Mouse (Mus musculus) kidney, postnatal 10 days (tissue): ENCODE data around the gene Pakap.
A peak's percentile ranks its signal among the peaks of the same experiment; 100 is the strongest.

Source experiments
- DNase-seq: peaks from one replicate; pipeline ENCODE4 v3.0.0; 2021; ENCODE audit warnings: mixed read lengths

The Pakap gene

GRCm38 (mm10) chr4:57567666-57568206 lies at the start of gene Pakap:
Gene Pakap (plus strand): TSS chr4:57568179.
- peak; percentile 73 for DNase-seq

- DNase-seq, result no peak
Measured at GRCm38 (mm10) chr4:57523456-57523855, 44.5 kb upstream of the Pakap start.

GRCm38 (mm10) chr4:57524461-57524860 lies 43.5 kb upstream of the Pakap start:
- no peak for DNase-seq

GRCm38 (mm10) chr4:57525221-57526011 lies 42.6 kb upstream of the Pakap start:
- DNase-seq, result no peak

GRCm38 (mm10) chr4:57528296-57528695 lies 39.7 kb upstream of the Pakap start:
- no peak for DNase-seq

GRCm38 (mm10) chr4:57533686-57534085 lies 34.3 kb upstream of the Pakap start:
- no peak for DNase-seq

- DNase-seq, result no peak
Measured at GRCm38 (mm10) chr4:57534232-57534631, 33.7 kb upstream of the Pakap start.

- no peak for DNase-seq
Measured at GRCm38 (mm10) chr4:57535087-57535486, 32.9 kb upstream of the Pakap start.

GRCm38 (mm10) chr4:57538029-57538688 lies 29.8 kb upstream of the Pakap start:
- DNase-seq, result no peak

GRCm38 (mm10) chr4:57543692-57544256 lies 24.2 kb upstream of the Pakap start:
- DNase-seq, result peak; percentile 10

- DNase-seq, result no peak
Measured at GRCm38 (mm10) chr4:57547785-57548184, 20.2 kb upstream of the Pakap start.

- no peak for DNase-seq
Measured at GRCm38 (mm10) chr4:57550216-57550615, 17.8 kb upstream of the Pakap start.

GRCm38 (mm10) chr4:57557102-57557501 lies 10.9 kb upstream of the Pakap start:
- DNase-seq, result no peak

GRCm38 (mm10) chr4:57559438-57559837 lies 8.5 kb upstream of the Pakap start:
- DNase-seq, result no peak

GRCm38 (mm10) chr4:57560010-57560409 lies 8.0 kb upstream of the Pakap start:
- DNase-seq, result peak; percentile 31

GRCm38 (mm10) chr4:57561055-57561454 lies 6.9 kb upstream of the Pakap start:
- no peak for DNase-seq

GRCm38 (mm10) chr4:57565283-57565682 lies 2.7 kb upstream of the Pakap start:
- no peak for DNase-seq

- no peak for DNase-seq
Measured at GRCm38 (mm10) chr4:57565811-57566210, 2.2 kb upstream of the Pakap start.

GRCm38 (mm10) chr4:57568268-57569068 lies 489 bp downstream of the Pakap start:
- DNase-seq, result no peak

- DNase-seq, result no peak
Measured at GRCm38 (mm10) chr4:57569069-57569355, 1.0 kb downstream of the Pakap start.

- DNase-seq, result no peak
Measured at GRCm38 (mm10) chr4:57569711-57570110, 1.7 kb downstream of the Pakap start.

- no peak for DNase-seq
Measured at GRCm38 (mm10) chr4:57570229-57570628, 2.2 kb downstream of the Pakap start.

GRCm38 (mm10) chr4:57574181-57574580 lies 6.2 kb downstream of the Pakap start:
- no peak for DNase-seq
